Mouse (Mus musculus) heart, embryonic 14.5 days (tissue): ENCODE data around the gene Poc1a. TPM values are rescaled to one million over a fixed set of nuclear protein-coding genes. Genes with fewer than 3 reads are reported as not detected.

ENCODE experiments used
- ATAC-seq: fragments of 200-750 bp; cut with Nextera tagmentation; 2 replicates; pipeline ENCODE4 v1.8.0; 2017; ENCODE audit warnings: low read depth, moderate TSS enrichment; ENCODE audit not compliant: insufficient number of reproducible peaks, insufficient read depth, low FRiP score
- H3K27ac ChIP-seq, 2 experiments: fragments of 200-500 bp in 1 of 2; fragments of 300-500 bp in 1 of 2; sonication (generic) in 1 of 2; replicated peaks in 1 of 2; 2 replicates each; pipeline ENCODE4 v1.5.1; 2012 to 2014; ENCODE audit warnings: low read depth in 2 of 2, low read length in 2 of 2, control low read depth in 1 of 2, mild to moderate bottlenecking in 1 of 2, mixed read lengths in 1 of 2; ENCODE audit not compliant: control insufficient read depth in 1 of 2, insufficient read depth in 1 of 2
- H3K27me3 ChIP-seq: fragments of 300-500 bp; sonication (generic); 2 replicates; pipeline ENCODE4 v1.6.1; 2014; ENCODE audit warnings: mild to moderate bottlenecking, low read length, control low read depth; ENCODE audit not compliant: control insufficient read depth, insufficient read depth
- H3K36me3 ChIP-seq: fragments of 300-500 bp; sonication (generic); 2 replicates; pipeline ENCODE4 v1.6.1; 2014; ENCODE audit warnings: mild to moderate bottlenecking, control low read depth, low read length, mixed read lengths; ENCODE audit not compliant: control insufficient read depth, insufficient read depth
- H3K4me1 ChIP-seq, 2 experiments: fragments of 200-500 bp in 1 of 2; fragments of 300-500 bp in 1 of 2; sonication (generic) in 1 of 2; 2 replicates each; pipeline ENCODE4 v1.6.1; 2012 to 2014; ENCODE audit warnings: low read length in 2 of 2, control low read depth in 1 of 2, mixed read lengths in 1 of 2; ENCODE audit not compliant: control insufficient read depth in 2 of 2, insufficient read depth in 2 of 2
- H3K4me2 ChIP-seq: fragments of 300-500 bp; sonication (generic); 2 replicates; pipeline ENCODE4 v1.6.1; 2014; ENCODE audit warnings: mild to moderate bottlenecking, low read length
- H3K4me3 ChIP-seq, 2 experiments: fragments of 200-500 bp in 1 of 2; fragments of 300-500 bp in 1 of 2; sonication (generic) in 1 of 2; 2 replicates each; pipeline ENCODE4 v1.5.1; 2012 to 2014; ENCODE audit warnings: low read length in 2 of 2, mild to moderate bottlenecking in 2 of 2, control low read depth in 1 of 2, low read depth in 1 of 2, moderate library complexity in 1 of 2; ENCODE audit not compliant: control insufficient read depth in 1 of 2, insufficient read depth in 1 of 2
- H3K9ac ChIP-seq: fragments of 300-500 bp; sonication (generic); 2 replicates; pipeline ENCODE4 v1.6.1; 2014; ENCODE audit warnings: mild to moderate bottlenecking, low read length
- H3K9me3 ChIP-seq: fragments of 300-500 bp; sonication (generic); 2 replicates; pipeline ENCODE4 v1.6.1; 2016; ENCODE audit warnings: low read length, control low read depth; ENCODE audit not compliant: control insufficient read depth
- WGBS: fragments of 180-500 bp; shearing (Covaris S2); extraction: QIAGEN DNeasy Blood & Tissue Kit; methylation state at CpG from one replicate; pipeline ENCODE4 v1.1.7; 2014; 5-methylcytosine and 5-hydroxymethylcytosine counted together
- polyA plus RNA-seq: library from polyadenylated mRNA; unstranded; fragments of >200 nt; fragmentation: Nextera tagmentation; extraction: Ambion mirVana; gene quantifications from 2 replicates; pipeline ENCODE4 v1.2.1, GENCODE M21; 2014

Poc1a gene
- 24.0 and 24.3 TPM in 2 replicates for polyA plus RNA-seq

DNA sequence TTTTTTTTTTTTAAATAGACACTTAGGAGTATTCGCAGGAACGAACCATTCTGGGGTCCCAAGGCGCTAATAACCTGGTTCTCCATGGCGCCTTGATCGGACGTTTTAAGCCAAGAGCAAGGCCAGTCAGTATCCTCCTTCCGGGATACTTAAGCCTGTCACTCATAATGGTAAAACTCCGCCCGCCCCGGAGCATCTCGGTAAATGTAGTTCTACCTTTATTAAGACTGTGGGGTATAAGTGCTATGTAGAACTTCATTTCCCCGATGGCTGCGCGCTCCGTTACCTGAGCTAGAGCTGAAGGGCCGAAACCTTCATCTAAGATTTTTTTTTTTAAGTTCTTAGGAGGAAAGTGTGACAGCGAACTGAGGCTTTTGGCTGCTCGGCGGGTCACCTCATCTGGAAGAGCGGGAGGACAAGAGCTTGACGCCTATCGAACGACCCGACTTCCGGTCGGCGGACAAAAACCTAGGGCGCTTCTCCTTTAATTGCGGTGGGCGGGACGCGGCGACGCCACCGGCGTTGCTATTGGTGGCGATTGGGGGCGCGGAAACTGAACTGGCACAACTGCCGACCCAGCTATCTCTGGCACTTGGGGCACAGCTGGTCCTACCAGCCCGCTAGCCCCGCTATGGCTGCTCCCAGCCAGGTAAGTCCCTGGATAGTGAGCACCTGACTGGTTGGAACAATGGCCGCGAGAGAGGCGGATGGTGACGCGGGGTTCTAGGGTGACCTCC is at the start of gene Poc1a:
Poc1a (plus strand) TSS at position 254 of the 737 bp plus-strand sequence.
- peak within 1 kb of the TSS; percentile 70 to 73 for H3K4me3 ChIP-seq
- peaks cover 6 to 15% of the 10 kb centered on the region in 2 experiments; a peak in 3 of 4 replicates for H3K4me1 ChIP-seq
- ATAC-seq = peak; percentile 94
- H3K9me3 ChIP-seq = no peaks in the 10 kb centered on the region
- no peaks in the 10 kb centered on the region for H3K27me3 ChIP-seq
- WGBS = under 1% methylated on average over 47 of the region's 47 CpGs
- H3K9ac ChIP-seq = peak within 1 kb of the TSS; percentile 82
- peak within 1 kb of the TSS; percentile 88 for H3K4me2 ChIP-seq
- peaks cover 30% of the 10 kb centered on the region for H3K36me3 ChIP-seq
- peak within 1 kb of the TSS; percentile 64 to 86 for H3K27ac ChIP-seq

DNA sequence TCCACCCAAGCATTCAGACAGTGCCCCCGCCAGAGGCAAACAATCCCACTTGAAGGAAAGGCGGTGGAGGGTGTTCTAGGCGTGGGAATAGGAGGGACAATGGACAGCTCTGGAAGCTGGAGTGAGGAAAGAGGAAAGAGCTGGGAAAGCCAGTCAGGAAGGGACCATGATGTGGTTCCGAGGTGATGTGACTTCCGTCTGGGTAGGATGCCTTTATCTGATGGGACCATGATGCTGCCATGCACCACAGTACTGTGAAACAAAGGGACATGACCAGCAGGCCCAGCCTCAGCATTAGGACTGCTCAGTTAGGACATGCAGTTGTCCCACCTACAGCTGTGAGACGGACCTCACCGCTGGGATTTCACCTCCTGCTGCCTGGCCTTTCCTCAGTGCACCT is 49.6 kb upstream of the Poc1a start:
- no peak overlapping the region for H3K9ac ChIP-seq
- no peak overlapping the region for H3K4me3 ChIP-seq
- no peak overlapping the region for H3K4me2 ChIP-seq
- H3K4me1 ChIP-seq = peaks cover 13 to 21% of the 10 kb centered on the region in 2 experiments
- 70% methylated on average over 7 of the region's 7 CpGs for WGBS
- H3K27me3 ChIP-seq = no peaks in the 10 kb centered on the region
- H3K36me3 ChIP-seq = peaks cover 40% of the 10 kb centered on the region
- ATAC-seq = no peak
- no peak overlapping the region for H3K27ac ChIP-seq
- no peaks in the 10 kb centered on the region for H3K9me3 ChIP-seq

DNA sequence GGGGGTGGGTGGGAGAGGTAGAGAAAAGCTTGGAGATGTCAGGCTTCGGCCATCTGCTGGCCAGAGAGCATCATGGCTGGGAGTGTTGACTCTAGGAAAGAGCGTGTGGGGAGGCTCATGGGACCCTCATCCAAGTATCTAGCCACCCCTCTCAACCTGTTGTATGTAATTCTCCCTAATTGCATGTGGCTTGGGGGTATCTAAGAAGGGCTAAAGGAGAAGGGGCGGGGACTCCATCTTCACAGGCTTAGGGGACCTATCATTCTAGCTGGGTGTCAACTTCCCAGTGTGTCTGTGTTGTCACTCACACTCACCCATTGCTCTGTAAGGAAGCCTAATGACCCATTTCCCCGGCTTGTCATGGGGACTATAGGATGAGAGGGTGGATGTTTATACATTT is 49.0 kb upstream of the Poc1a start:
- Histone ChIP-seq H3K36me3 (peaks cover 46% of the 10 kb centered on the region), H3K9me3 (no peaks in the 10 kb centered on the region), H3K4me3 (no peak overlapping the region), H3K4me2 (no peak overlapping the region), H3K4me1 (peaks cover 10 to 17% of the 10 kb centered on the region in 2 experiments), H3K9ac (no peak overlapping the region), H3K27me3 (no peaks in the 10 kb centered on the region), H3K27ac (no peak overlapping the region)
- ATAC-seq = no peak
- WGBS = 84% methylated on average over 4 of the region's 4 CpGs

DNA sequence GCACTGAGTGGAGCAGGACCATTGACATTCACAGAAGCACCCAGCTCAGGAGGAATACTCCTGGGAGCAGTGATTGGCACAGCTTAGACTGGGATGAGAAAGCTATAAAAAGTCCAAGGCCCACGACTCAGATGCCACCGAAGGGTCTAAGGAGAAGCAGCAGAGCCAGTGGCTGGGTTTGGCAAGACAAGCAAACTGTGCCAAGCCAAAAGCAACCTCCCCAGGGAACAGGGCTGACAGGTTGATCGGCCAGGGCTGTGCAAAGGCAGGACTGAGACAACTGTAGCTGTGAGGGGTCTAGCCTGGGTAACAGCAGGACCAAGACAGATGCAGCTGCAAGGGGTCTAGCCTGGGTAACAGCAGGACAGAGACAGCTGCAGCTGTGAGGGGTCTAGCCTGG is 47.9 kb upstream of the Poc1a start:
- 90% methylated on average over 3 of the region's 3 CpGs for WGBS
- peaks cover 8 to 13% of the 10 kb centered on the region in 2 experiments for H3K4me1 ChIP-seq
- H3K4me2 ChIP-seq = no peak overlapping the region
- H3K36me3 ChIP-seq = peaks cover 57% of the 10 kb centered on the region
- H3K9ac ChIP-seq = no peak overlapping the region
- no peak overlapping the region for H3K4me3 ChIP-seq
- no peaks in the 10 kb centered on the region for H3K27me3 ChIP-seq
- ATAC-seq = no peak
- no peaks in the 10 kb centered on the region for H3K9me3 ChIP-seq
- no peak overlapping the region for H3K27ac ChIP-seq

DNA sequence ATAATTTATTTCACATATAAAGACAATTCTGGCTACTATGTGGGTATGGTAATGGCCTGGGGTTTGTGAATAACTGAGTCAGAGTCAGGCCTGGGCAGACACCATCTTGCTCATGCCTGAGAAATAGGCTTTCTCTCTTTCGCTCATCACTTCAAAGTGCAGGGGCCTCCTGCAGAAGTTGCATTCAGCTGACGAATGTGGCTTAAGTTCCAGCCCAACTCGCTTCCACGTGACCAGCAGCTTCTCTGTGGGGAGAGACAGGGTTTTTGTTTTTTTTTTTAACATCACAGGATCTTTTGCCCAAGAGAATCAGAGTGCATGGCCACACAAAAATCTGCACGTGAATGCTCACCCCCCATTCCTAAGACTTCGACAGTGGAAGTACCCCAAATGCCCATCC is 46.9 kb upstream of the Poc1a start:
- no peak overlapping the region for H3K9ac ChIP-seq
- 78% methylated on average over 6 of the region's 6 CpGs for WGBS
- H3K4me3 ChIP-seq = no peak overlapping the region
- H3K4me2 ChIP-seq = no peak overlapping the region
- peaks cover 8% of the 10 kb centered on the region in 2 experiments for H3K4me1 ChIP-seq
- H3K27me3 ChIP-seq = no peaks in the 10 kb centered on the region
- ATAC-seq = no peak
- peaks cover 67% of the 10 kb centered on the region for H3K36me3 ChIP-seq
- no peaks in the 10 kb centered on the region for H3K9me3 ChIP-seq
- no peak overlapping the region for H3K27ac ChIP-seq

DNA sequence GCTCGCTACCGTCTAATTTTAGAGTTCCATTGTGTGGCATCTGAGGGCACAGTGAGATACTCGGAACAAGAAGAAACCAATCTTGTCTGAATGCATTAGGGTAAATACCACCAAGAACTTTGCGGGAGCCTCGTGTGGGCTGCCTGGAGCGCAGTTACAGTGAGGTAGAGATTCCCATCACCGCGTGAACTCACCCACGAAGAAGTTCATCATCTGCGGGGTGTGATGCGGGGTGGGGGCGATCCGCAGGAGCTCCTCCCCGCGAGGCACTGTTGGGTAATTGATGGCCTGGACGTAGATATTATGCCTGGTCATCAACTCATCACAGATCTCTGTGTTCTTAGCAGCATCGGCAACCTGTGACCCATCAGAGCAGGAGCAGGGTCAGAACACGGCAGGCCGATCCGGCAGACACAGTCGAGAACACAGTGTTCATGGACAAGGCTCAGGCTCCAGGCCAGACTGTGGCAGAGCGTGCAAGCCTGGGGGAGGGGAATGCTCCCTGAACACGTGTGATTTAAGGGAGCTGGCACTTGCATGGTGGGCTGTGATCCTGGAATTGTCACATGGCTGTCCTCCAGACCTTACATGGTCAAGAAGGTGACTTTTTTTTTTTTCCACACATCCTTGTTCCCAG is 45.5 kb upstream of the Poc1a start:
- peaks cover 8% of the 10 kb centered on the region in 2 experiments for H3K4me1 ChIP-seq
- no peak overlapping the region for H3K9ac ChIP-seq
- WGBS = 72% methylated on average over 23 of the region's 23 CpGs
- no peak overlapping the region for H3K4me3 ChIP-seq
- ATAC-seq = no peak
- no peaks in the 10 kb centered on the region for H3K27me3 ChIP-seq
- no peaks in the 10 kb centered on the region for H3K9me3 ChIP-seq
- H3K27ac ChIP-seq = peak overlapping the region in 1 of 2 experiments; percentile 24; a peak in 1 of 4 replicates
- peaks cover 81% of the 10 kb centered on the region for H3K36me3 ChIP-seq
- no peak overlapping the region for H3K4me2 ChIP-seq

DNA sequence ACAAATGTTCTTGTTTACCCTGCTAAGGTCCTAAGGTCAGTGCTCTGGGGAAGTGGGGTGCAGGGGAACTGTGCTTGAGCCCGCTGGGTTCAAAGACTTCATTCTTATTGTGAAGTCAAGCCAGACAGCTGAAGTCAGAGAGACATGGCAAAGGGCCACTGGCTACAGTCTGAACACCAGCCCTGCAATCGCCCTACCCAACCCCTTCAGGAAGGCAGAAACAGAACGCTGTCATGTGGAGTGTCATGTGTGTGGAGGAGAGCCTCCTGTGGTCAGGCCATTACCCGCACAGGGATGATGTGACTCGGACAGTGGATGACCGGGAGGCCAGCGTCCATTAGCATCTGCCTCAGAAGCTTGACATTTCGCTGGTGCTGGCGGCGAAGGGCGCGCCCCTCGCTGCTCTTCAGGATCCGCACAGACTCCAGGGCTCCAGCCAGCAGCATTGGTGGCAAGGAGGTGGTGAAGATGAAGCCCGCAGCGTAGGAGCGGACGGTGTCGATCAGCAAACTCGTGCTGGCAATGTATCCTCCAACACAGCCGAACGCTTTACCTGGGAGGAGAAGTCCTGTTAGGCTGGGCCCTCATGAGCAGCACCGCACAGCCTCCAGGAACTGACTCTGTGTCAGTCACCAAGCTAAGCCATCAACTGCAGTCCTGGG is 44.6 kb upstream of the Poc1a start:
- no peaks in the 10 kb centered on the region for H3K9me3 ChIP-seq
- H3K27me3 ChIP-seq = no peaks in the 10 kb centered on the region
- WGBS = 92% methylated on average over 23 of the region's 23 CpGs
- no peak overlapping the region for H3K27ac ChIP-seq
- H3K4me3 ChIP-seq = no peak overlapping the region
- H3K4me2 ChIP-seq = no peak overlapping the region
- no peak for ATAC-seq
- peaks cover 90% of the 10 kb centered on the region for H3K36me3 ChIP-seq
- no peak overlapping the region for H3K9ac ChIP-seq
- H3K4me1 ChIP-seq = peaks cover 8% of the 10 kb centered on the region in 2 experiments
